Mouse (Mus musculus) embryonic facial prominence, embryonic 15.5 days (tissue): ENCODE results near the gene Tppp3. TPM values are rescaled to one million over a fixed set of nuclear protein-coding genes. Genes with fewer than 3 reads are reported as not detected.

Experiments
- ATAC-seq: fragments of 200-750 bp; cut with Nextera tagmentation; 2 replicates; pipeline ENCODE4 v1.8.0; 2017; ENCODE audit warnings: low read depth, moderate TSS enrichment; ENCODE audit not compliant: insufficient number of reproducible peaks, low FRiP score, low TSS enrichment
- H3K27ac ChIP-seq: fragments of 300-500 bp; sonication (generic); replicated peaks from 2 replicates; pipeline ENCODE4 v1.5.1; 2015; ENCODE audit warnings: mild to moderate bottlenecking, inconsistent platforms
- H3K27me3 ChIP-seq: fragments of 300-500 bp; sonication (generic); 2 replicates; pipeline ENCODE4 v1.6.1; 2015; ENCODE audit warnings: inconsistent platforms
- H3K36me3 ChIP-seq: fragments of 300-500 bp; sonication (generic); 2 replicates; pipeline ENCODE4 v1.6.1; 2015; ENCODE audit warnings: mild to moderate bottlenecking, inconsistent platforms
- H3K4me1 ChIP-seq: fragments of 300-500 bp; sonication (generic); 2 replicates; pipeline ENCODE4 v1.6.1; 2015; ENCODE audit warnings: inconsistent platforms
- H3K4me2 ChIP-seq: fragments of 300-500 bp; sonication (generic); replicated peaks from 2 replicates; pipeline ENCODE4 v1.6.1; 2015; ENCODE audit warnings: mild to moderate bottlenecking, inconsistent platforms
- H3K4me3 ChIP-seq: fragments of 300-500 bp; sonication (generic); replicated peaks from 2 replicates; pipeline ENCODE4 v1.5.1; 2015; ENCODE audit warnings: mild to moderate bottlenecking, inconsistent platforms
- H3K9ac ChIP-seq: fragments of 300-500 bp; sonication (generic); 2 replicates; pipeline ENCODE4 v1.6.1; 2015; ENCODE audit warnings: inconsistent platforms
- H3K9me3 ChIP-seq: fragments of 300-500 bp; sonication (generic); replicated peaks from 2 replicates; pipeline ENCODE4 v1.6.1; 2016; ENCODE audit warnings: inconsistent platforms
- WGBS: fragments of 180-500 bp; shearing (Covaris S2); methylation state at CpG from one replicate; pipeline ENCODE4 v1.1.7; 2015; 5-methylcytosine and 5-hydroxymethylcytosine counted together
- polyA plus RNA-seq: library from polyadenylated mRNA; unstranded; fragments of >200 nt; fragmentation: Nextera tagmentation; extraction: Ambion mirVana; gene quantifications from 2 replicates; pipeline ENCODE4 v1.2.1, GENCODE M21; 2015

Gene Tppp3
- polyA plus RNA-seq, 1 experiment from 2014 or later = 180 TPM

DNA sequence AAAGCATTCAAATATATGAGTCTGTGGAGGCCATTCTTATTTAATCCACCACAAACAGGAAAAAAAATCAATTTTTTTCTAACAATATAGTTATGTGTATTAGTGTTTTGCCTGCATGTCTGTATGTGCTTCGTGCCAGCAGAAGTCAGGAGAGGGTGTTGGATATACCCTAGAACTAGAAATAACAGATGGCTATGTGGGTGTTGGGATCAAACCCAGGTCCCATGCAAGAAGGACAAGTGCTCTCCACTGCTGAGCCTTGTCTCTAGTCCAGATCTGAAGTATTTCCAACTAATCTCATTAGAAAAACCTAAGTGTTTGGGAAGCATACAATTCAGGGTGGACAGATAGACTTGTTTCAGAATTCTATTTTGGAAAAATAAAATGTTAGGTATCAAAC lies 49.3 kb downstream of the Tppp3 start:
- H3K4me1 ChIP-seq = no peaks in the 10 kb centered on the region
- no peak overlapping the region for H3K9ac ChIP-seq
- H3K27me3 ChIP-seq = no peaks in the 10 kb centered on the region
- WGBS = 67% methylated on average over 1 of the region's 1 CpGs
- no peak overlapping the region for H3K27ac ChIP-seq
- no peak overlapping the region for H3K4me3 ChIP-seq
- H3K4me2 ChIP-seq = no peak overlapping the region
- no peak for ATAC-seq
- H3K9me3 ChIP-seq = no peaks in the 10 kb centered on the region
- no peaks in the 10 kb centered on the region for H3K36me3 ChIP-seq

- Histone ChIP-seq H3K4me2 (no peak overlapping the region), H3K27me3 (peaks cover 2% of the 10 kb centered on the region), H3K9ac (no peak overlapping the region), H3K4me3 (no peak overlapping the region), H3K36me3 (no peaks in the 10 kb centered on the region), H3K9me3 (no peaks in the 10 kb centered on the region), H3K4me1 (no peaks in the 10 kb centered on the region), H3K27ac (no peak overlapping the region)
- ATAC-seq = no peak
- 90% methylated on average over 4 of the region's 4 CpGs for WGBS
Observed at GRCm38 (mm10) chr8:105419800-105420199, 51.5 kb downstream of the Tppp3 start.

GRCm38 (mm10) chr8:105418992-105419391 lies 52.3 kb downstream of the Tppp3 start:
- ATAC-seq = no peak
- 72% methylated on average over 2 of the region's 2 CpGs for WGBS
- H3K4me1 ChIP-seq = no peaks in the 10 kb centered on the region

More at GRCm38 (mm10) chr8:105418992-105419391, 52.3 kb downstream of the Tppp3 start:
- Histone ChIP-seq H3K27ac (no peak overlapping the region), H3K4me3 (no peak overlapping the region), H3K27me3 (peaks cover 10% of the 10 kb centered on the region), H3K9ac (no peak overlapping the region), H3K4me2 (no peak overlapping the region), H3K9me3 (no peaks in the 10 kb centered on the region), H3K36me3 (no peaks in the 10 kb centered on the region)

Other genes starting within 250 kb of the Tppp3 start
- 24.9 and 26.1 TPM in 2 replicates for gene D230025D16Rik, start 246.4 kb downstream of the Tppp3 start, polyA plus RNA-seq
- 45.5 and 49.2 TPM in 2 replicates for gene B3gnt9, start 216.4 kb downstream of the Tppp3 start, polyA plus RNA-seq
- gene Tradd, start 206.9 kb downstream of the Tppp3 start, polyA plus RNA-seq = 27.4 and 28.8 TPM in 2 replicates
- gene Fbxl8, start 206.9 kb downstream of the Tppp3 start, polyA plus RNA-seq = 3.3 and 4.0 TPM in 2 replicates
- gene Hsf4, start 201.7 kb downstream of the Tppp3 start, polyA plus RNA-seq = 0.13 and 0.33 TPM in 2 replicates
- gene Nol3, start 195.4 kb downstream of the Tppp3 start, polyA plus RNA-seq = 3.6 and 4.4 TPM in 2 replicates
- 12.1 and 14.5 TPM in 2 replicates for gene 4931428F04Rik, start 181.7 kb downstream of the Tppp3 start, polyA plus RNA-seq
- gene Exoc3l, start 175.4 kb downstream of the Tppp3 start, polyA plus RNA-seq = 10.2 and 11.0 TPM in 2 replicates
- gene E2f4, start 173.9 kb downstream of the Tppp3 start, polyA plus RNA-seq = 67.9 and 79.6 TPM in 2 replicates
- 9.9 and 11.4 TPM in 2 replicates for gene Elmo3, start 165.9 kb downstream of the Tppp3 start, polyA plus RNA-seq
- 1.6 and 2.0 TPM in 2 replicates for gene Lrrc29, start 145.2 kb downstream of the Tppp3 start, polyA plus RNA-seq
- gene Tmem208, start 145.2 kb downstream of the Tppp3 start, polyA plus RNA-seq = 131 TPM in 2 replicates
- 2.0 and 2.6 TPM in 2 replicates for gene Fhod1, start 123.6 kb downstream of the Tppp3 start, polyA plus RNA-seq
- 2.6 and 3.4 TPM in 2 replicates for gene Slc9a5, start 122.7 kb downstream of the Tppp3 start, polyA plus RNA-seq
- gene Plekhg4, start 98.3 kb downstream of the Tppp3 start, polyA plus RNA-seq = 0.25 and 0.45 TPM in 2 replicates
- 0.05 TPM in 1 of 2 replicates, not detected in the other for gene Kctd19, start 58.0 kb downstream of the Tppp3 start, polyA plus RNA-seq
- 1.1 and 2.6 TPM in 2 replicates for gene Lrrc36, start 58.0 kb downstream of the Tppp3 start, polyA plus RNA-seq
- gene Zdhhc1, start 25.4 kb upstream of the Tppp3 start, polyA plus RNA-seq = 55.4 and 59.8 TPM in 2 replicates
- 1.4 TPM in 2 replicates for gene Hsd11b2, start 47.2 kb upstream of the Tppp3 start, polyA plus RNA-seq
- 99.7 and 104 TPM in 2 replicates for gene Atp6v0d1, start 94.5 kb upstream of the Tppp3 start, polyA plus RNA-seq
- 21.6 and 24.9 TPM in 2 replicates for gene Ripor1, start 133.7 kb upstream of the Tppp3 start, polyA plus RNA-seq
- 118 and 122 TPM in 2 replicates for gene Ctcf, start 165.0 kb upstream of the Tppp3 start, polyA plus RNA-seq
- 1.7 and 2.3 TPM in 2 replicates for gene Agrp, start 165.9 kb upstream of the Tppp3 start, polyA plus RNA-seq
- gene Carmil2, start 214.7 kb upstream of the Tppp3 start, polyA plus RNA-seq = 0.77 and 1.0 TPM in 2 replicates
- gene Acd, start 229.6 kb upstream of the Tppp3 start, polyA plus RNA-seq = 65.0 and 73.3 TPM in 2 replicates
- 17.5 and 20.4 TPM in 2 replicates for gene Pard6a, start 229.6 kb upstream of the Tppp3 start, polyA plus RNA-seq
- 0.20 and 0.37 TPM in 2 replicates for gene 4933405L10Rik, start 236.1 kb upstream of the Tppp3 start, polyA plus RNA-seq
- 25.7 and 33.4 TPM in 2 replicates for gene Enkd1, start 236.7 kb upstream of the Tppp3 start, polyA plus RNA-seq